Mouse (Mus musculus): ENCODE data around the gene Igdcc4. TPM values are rescaled to one million over a fixed set of nuclear protein-coding genes. Genes with fewer than 3 reads are reported as not detected.
A peak's percentile ranks its signal among the peaks of the same experiment; 100 is the strongest.

Igdcc4 gene
- polyA plus RNA-seq, 1 experiment from 2014 or later, result 15.7 TPM

GRCm38 (mm10) chr9:65140936-65141305 lies 39.6 kb downstream of the Igdcc4 start, which contains the start of gene Igdcc3:
Gene Igdcc3 (plus strand): TSS chr9:65141189.
- peak within 1 kb of the TSS; percentile 88 for H3K27ac ChIP-seq
- under 1% methylated on average over 39 of the region's 48 CpGs for WGBS
- H3K4me3 ChIP-seq (replicated peaks), result peak within 1 kb of the TSS; percentile 78
- H3K4me1 ChIP-seq (replicated peaks), result peaks cover 28% of the 10 kb centered on the region
- peaks cover 18% of the 10 kb centered on the region; the same call in 1 of the 2 replicates for H3K27me3 ChIP-seq
- peak within 1 kb of the TSS; percentile 83 for H3K9ac ChIP-seq (replicated peaks)
- H3K9me3 ChIP-seq, result no peaks in the 10 kb centered on the region
- 0 out of 2 replicates have a peak, but pooled peaks cover under 1% of the 10 kb centered on the region for H3K36me3 ChIP-seq
- H3K4me2 ChIP-seq, result peak within 1 kb of the TSS; percentile 88
- ATAC-seq (ENCODE audit: insufficient number of reproducible peaks, insufficient read depth, low FRiP score, low TSS enrichment, low read depth), result peak; percentile 38; the same call in 1 of the 2 replicates

DNA sequence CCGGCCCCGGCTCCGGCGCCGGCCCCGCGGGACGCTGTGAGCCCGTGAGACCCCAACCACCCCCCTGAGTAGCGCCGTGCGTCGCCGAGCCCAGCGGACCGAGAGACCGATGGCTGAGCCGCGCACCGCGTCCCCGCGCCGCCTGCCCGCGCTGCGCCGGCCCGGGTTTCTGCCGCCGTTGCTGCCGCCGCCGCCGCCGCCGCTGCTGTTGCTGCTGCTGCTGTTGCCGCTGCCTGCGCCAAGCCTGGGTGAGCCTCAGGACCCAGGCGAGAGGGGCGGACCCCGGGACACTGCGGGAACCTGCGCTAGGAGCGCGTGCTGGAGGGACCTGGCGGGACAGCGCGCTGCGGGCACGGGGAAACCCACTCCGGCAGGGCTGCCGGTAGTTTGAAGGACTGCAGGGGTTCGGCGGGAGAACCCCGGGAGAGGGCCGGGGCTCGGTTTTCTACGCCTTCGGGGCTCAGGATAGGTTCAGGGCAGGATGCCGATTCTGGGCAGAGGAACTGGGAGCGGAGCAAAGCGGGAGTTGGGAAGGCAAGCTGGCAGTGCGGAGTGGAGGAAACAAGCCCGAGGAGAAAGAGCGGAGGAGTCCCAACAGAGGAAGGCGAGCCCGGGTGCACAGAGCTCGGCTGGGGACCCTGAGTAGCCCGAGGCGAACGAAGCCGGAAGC lies 40.2 kb downstream of the Igdcc4 start:
- H3K4me3 ChIP-seq (replicated peaks), result peak overlapping the region; percentile 78
- peak; percentile 60 for ATAC-seq (ENCODE audit: insufficient number of reproducible peaks, insufficient read depth, low FRiP score, low TSS enrichment, low read depth)
- no peaks in the 10 kb centered on the region for H3K9me3 ChIP-seq
- peaks cover 24% of the 10 kb centered on the region for H3K4me1 ChIP-seq (replicated peaks)
- 1% methylated on average over 73 of the region's 73 CpGs for WGBS
- peak overlapping the region; percentile 88 for H3K27ac ChIP-seq
- H3K9ac ChIP-seq (replicated peaks), result peak overlapping the region; percentile 83
- peaks cover 16% of the 10 kb centered on the region; the same call in 1 of the 2 replicates for H3K27me3 ChIP-seq
- 0 out of 2 replicates have a peak, but pooled peaks cover 6% of the 10 kb centered on the region for H3K36me3 ChIP-seq
- peak overlapping the region; percentile 88 for H3K4me2 ChIP-seq

DNA sequence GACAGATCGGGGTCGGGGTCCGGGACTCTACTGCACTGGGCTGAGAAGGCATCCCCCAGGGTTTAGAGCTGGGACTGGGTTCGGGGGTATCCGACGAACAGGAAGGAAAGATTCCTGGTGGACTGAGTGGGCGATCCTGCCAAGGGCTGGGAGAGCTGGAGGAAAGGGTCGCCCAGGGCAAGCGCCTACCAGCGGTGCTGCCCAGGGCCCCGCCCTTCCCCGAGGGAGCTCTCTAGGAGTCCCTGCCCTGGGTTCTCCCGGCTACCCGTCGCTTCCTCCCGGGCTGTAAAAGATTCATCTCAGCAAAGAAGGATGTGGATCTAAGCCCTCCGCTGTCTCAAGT lies 40.7 kb downstream of the Igdcc4 start:
- peak overlapping the region; percentile 78 for H3K4me3 ChIP-seq (replicated peaks)
- 0% methylated on average over 17 of the region's 17 CpGs for WGBS
- H3K9ac ChIP-seq (replicated peaks), result peak overlapping the region; percentile 83
- 0 out of 2 replicates have a peak, but pooled peaks cover 8% of the 10 kb centered on the region for H3K36me3 ChIP-seq
- peaks cover 20% of the 10 kb centered on the region for H3K4me1 ChIP-seq (replicated peaks)
- H3K27me3 ChIP-seq, result peaks cover 16% of the 10 kb centered on the region; the same call in 1 of the 2 replicates
- no peaks in the 10 kb centered on the region for H3K9me3 ChIP-seq
- peak; percentile 56; the same call in 1 of the 2 replicates for ATAC-seq (ENCODE audit: insufficient number of reproducible peaks, insufficient read depth, low FRiP score, low TSS enrichment, low read depth)
- peak overlapping the region; percentile 88 for H3K27ac ChIP-seq
- H3K4me2 ChIP-seq, result peak overlapping the region; percentile 88

- Histone ChIP-seq H3K27me3 (peaks cover 16% of the 10 kb centered on the region; the same call in 1 of the 2 replicates), H3K4me1 (replicated peaks) (peaks cover 16% of the 10 kb centered on the region), H3K36me3 (0 out of 2 replicates have a peak, but pooled peaks cover 8% of the 10 kb centered on the region), H3K4me3 (replicated peaks) (peak overlapping the region; percentile 78), H3K27ac (no peak overlapping the region), H3K9me3 (no peaks in the 10 kb centered on the region), H3K9ac (replicated peaks) (peak overlapping the region; percentile 83), H3K4me2 (peak overlapping the region; percentile 88)
- WGBS, result under 1% methylated on average over 8 of the region's 8 CpGs
- no peak for ATAC-seq (ENCODE audit: insufficient number of reproducible peaks, insufficient read depth, low FRiP score, low TSS enrichment, low read depth)
These were observed 41.1 kb downstream of the Igdcc4 start for GRCm38 (mm10) chr9:65142399-65142798.

DNA sequence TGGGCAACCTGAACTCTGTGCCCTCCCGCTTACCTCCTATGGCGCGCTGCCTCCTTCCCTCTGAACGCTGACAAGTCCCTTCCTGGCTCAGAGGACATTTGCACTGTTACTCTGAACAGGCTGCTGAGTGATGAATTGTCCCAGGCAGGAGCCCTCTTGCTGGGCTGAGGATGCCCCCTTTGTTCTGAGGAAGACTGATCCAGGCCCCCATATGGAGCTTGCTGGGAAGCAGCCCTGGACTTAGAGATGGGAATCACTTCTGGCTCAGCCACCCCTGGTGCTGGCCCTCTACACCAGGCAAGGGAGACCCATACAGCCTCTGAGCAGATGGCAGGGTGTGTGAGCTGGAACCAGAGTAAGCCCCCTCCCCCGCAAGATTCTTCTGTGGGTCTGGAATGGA lies 44.7 kb downstream of the Igdcc4 start:
- no peak for ATAC-seq (ENCODE audit: insufficient number of reproducible peaks, insufficient read depth, low FRiP score, low TSS enrichment, low read depth)
- no peak overlapping the region for H3K27ac ChIP-seq
- H3K4me2 ChIP-seq, result no peak overlapping the region
- H3K4me1 ChIP-seq (replicated peaks), result peaks cover 11% of the 10 kb centered on the region
- no peaks in the 10 kb centered on the region for H3K9me3 ChIP-seq
- 0 out of 2 replicates have a peak, but pooled peaks cover 6% of the 10 kb centered on the region for H3K27me3 ChIP-seq
- no peak overlapping the region for H3K9ac ChIP-seq (replicated peaks)
- WGBS, result 70% methylated on average over 5 of the region's 5 CpGs
- no peak overlapping the region for H3K4me3 ChIP-seq (replicated peaks)
- peaks cover 17% of the 10 kb centered on the region; the same call in 1 of the 2 replicates for H3K36me3 ChIP-seq

DNA sequence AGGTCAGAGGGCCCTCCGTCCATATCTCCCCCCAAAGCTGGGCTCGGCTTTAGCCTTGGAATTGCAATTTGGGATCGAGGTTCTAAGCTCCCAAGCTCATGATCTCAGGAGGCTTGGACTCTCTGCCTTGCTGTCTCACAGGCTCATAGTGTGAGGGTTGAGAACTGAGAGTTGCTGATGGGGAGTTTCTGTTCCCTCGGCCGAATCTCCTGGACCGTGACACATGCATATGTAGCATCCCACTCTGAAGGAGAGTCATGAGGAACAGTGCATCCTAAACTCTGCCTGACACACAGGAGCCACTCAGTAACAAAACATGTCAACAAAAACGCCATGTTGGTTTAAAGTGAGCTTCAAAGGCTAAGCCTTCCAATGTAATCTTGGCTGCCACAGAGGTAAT lies 47.2 kb downstream of the Igdcc4 start:
- Histone ChIP-seq H3K9me3 (no peaks in the 10 kb centered on the region), H3K27me3 (0 out of 2 replicates have a peak, but pooled peaks cover 6% of the 10 kb centered on the region), H3K36me3 (peaks cover 17% of the 10 kb centered on the region; the same call in 1 of the 2 replicates), H3K4me2 (no peak overlapping the region), H3K27ac (no peak overlapping the region), H3K4me1 (replicated peaks) (peaks cover 11% of the 10 kb centered on the region), H3K9ac (replicated peaks) (no peak overlapping the region), H3K4me3 (replicated peaks) (no peak overlapping the region)
- no peak for ATAC-seq (ENCODE audit: insufficient number of reproducible peaks, insufficient read depth, low FRiP score, low TSS enrichment, low read depth)
- 85% methylated on average over 7 of the region's 7 CpGs for WGBS

GRCm38 (mm10) chr9:65152711-65153330 lies 51.5 kb downstream of the Igdcc4 start:
- 52% methylated on average over 6 of the region's 6 CpGs for WGBS
- H3K4me3 ChIP-seq (replicated peaks), result no peak overlapping the region
- H3K4me2 ChIP-seq, result no peak overlapping the region; the same call in 1 of the 2 replicates
- H3K9me3 ChIP-seq, result no peaks in the 10 kb centered on the region
- ATAC-seq (ENCODE audit: insufficient number of reproducible peaks, insufficient read depth, low FRiP score, low TSS enrichment, low read depth), result no peak
- H3K4me1 ChIP-seq (replicated peaks), result peaks cover 48% of the 10 kb centered on the region
- H3K27me3 ChIP-seq, result peaks cover 16% of the 10 kb centered on the region; the same call in 1 of the 2 replicates
- H3K9ac ChIP-seq (replicated peaks), result peak overlapping the region; percentile 18; the same call in 1 of the 2 replicates
- H3K27ac ChIP-seq, result peak overlapping the region; percentile 77
- H3K36me3 ChIP-seq, result peaks cover 9% of the 10 kb centered on the region; the same call in 1 of the 2 replicates

DNA sequence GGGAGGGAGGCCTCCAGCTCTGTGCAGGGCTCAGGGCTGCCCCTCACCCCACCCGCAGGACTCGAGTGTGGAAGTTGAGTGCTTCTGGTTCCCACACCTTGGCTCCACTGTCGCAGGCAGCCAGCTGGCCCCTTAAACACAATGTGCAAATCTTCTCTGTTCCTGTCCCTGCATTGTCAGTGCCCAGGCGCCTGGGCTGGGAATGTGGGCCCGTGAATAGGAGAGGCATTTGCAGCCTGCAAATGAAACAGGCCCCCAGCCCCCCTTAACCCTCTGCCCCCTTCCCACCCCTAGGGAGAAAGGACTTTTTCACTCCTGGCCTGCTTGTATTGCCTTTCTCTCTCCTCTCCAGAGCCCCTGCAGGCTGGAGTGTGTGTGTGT lies 52.0 kb downstream of the Igdcc4 start:
- H3K9ac ChIP-seq (replicated peaks), result peak overlapping the region; percentile 18; the same call in 1 of the 2 replicates
- peaks cover 50% of the 10 kb centered on the region for H3K4me1 ChIP-seq (replicated peaks)
- peak overlapping the region; percentile 77 for H3K27ac ChIP-seq
- 5% methylated on average over 5 of the region's 5 CpGs for WGBS
- peaks cover 16% of the 10 kb centered on the region; the same call in 1 of the 2 replicates for H3K27me3 ChIP-seq
- H3K4me2 ChIP-seq, result no peak overlapping the region; the same call in 1 of the 2 replicates
- H3K4me3 ChIP-seq (replicated peaks), result no peak overlapping the region
- H3K9me3 ChIP-seq, result no peaks in the 10 kb centered on the region
- peak; percentile 23; the same call in 1 of the 2 replicates for ATAC-seq (ENCODE audit: insufficient number of reproducible peaks, insufficient read depth, low FRiP score, low TSS enrichment, low read depth)
- peaks cover 9% of the 10 kb centered on the region; the same call in 1 of the 2 replicates for H3K36me3 ChIP-seq

GRCm38 (mm10) chr9:65154692-65155455 lies 53.6 kb downstream of the Igdcc4 start:
- H3K4me3 ChIP-seq (replicated peaks), result no peak overlapping the region
- ATAC-seq (ENCODE audit: insufficient number of reproducible peaks, insufficient read depth, low FRiP score, low TSS enrichment, low read depth), result no peak
- H3K9ac ChIP-seq (replicated peaks), result no peak overlapping the region
- 43% methylated on average over 9 of the region's 9 CpGs for WGBS
- peaks cover 50% of the 10 kb centered on the region for H3K4me1 ChIP-seq (replicated peaks)
- H3K9me3 ChIP-seq, result no peaks in the 10 kb centered on the region
- peaks cover 17% of the 10 kb centered on the region for H3K27me3 ChIP-seq
- H3K4me2 ChIP-seq, result no peak overlapping the region
- H3K27ac ChIP-seq, result no peak overlapping the region
- peaks cover 4% of the 10 kb centered on the region; the same call in 1 of the 2 replicates for H3K36me3 ChIP-seq

DNA sequence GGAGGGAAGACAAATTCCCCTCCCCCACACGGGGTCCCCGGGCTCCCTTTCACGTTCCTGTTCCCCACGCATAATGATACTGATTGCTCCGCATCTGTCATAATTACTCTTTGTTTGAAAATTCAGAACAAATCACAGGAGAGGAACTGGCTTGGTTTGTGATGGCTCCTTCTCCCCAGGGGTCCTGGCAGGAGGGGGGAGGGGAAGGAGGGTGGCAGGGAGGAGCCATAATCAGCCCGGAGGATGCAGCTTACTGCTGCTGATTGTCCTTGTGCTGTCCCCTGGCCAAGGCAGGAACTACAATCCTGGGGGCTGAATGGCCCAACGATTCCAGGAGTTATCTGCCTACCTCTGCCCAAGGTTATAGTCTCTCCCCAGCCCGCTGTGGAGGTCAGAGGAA lies 55.3 kb downstream of the Igdcc4 start:
- 10% methylated on average over 8 of the region's 8 CpGs for WGBS
- H3K4me1 ChIP-seq (replicated peaks), result peaks cover 50% of the 10 kb centered on the region
- no peak for ATAC-seq (ENCODE audit: insufficient number of reproducible peaks, insufficient read depth, low FRiP score, low TSS enrichment, low read depth)
- peak overlapping the region; percentile 19; the same call in 1 of the 2 replicates for H3K4me2 ChIP-seq
- no peak overlapping the region for H3K9ac ChIP-seq (replicated peaks)
- peaks cover 34% of the 10 kb centered on the region for H3K27me3 ChIP-seq
- no peak overlapping the region for H3K27ac ChIP-seq
- no peak overlapping the region for H3K4me3 ChIP-seq (replicated peaks)
- H3K36me3 ChIP-seq, result no peaks in the 10 kb centered on the region
- H3K9me3 ChIP-seq, result no peaks in the 10 kb centered on the region
